Mouse (Mus musculus): ENCODE data around the gene Fdxr. TPM values are rescaled to one million over a fixed set of nuclear protein-coding genes. Genes with fewer than 3 reads are reported as not detected.
A peak's percentile ranks its signal among the peaks of the same experiment; 100 is the strongest.

Gene Fdxr
- polyA plus RNA-seq, 1 experiment, result 12.2 TPM

DNA sequence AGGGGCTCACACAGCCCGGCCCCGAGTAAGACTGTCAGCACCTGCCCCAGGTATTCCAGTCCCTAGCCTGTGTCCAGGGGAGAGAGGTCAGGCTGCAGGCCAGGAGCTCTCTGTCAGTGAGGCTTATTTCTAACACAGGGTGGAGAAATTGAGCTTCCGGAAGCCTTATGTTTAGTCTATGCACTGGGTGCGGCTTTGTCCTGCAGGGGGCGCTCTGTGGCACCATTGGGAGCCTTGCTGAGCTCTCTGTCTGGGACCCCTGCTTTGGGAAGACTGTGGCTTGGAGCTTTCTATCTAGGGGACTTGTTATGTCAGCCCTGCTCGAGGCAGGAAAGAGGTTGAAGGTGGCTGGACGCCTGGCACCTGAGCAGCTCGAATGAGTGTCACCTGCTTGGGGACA is 52.0 kb downstream of the Fdxr start:
- no peak overlapping the region for H3K27ac ChIP-seq (ENCODE audit: insufficient read depth, low read depth, low read length)
- 0 out of 2 replicates have a peak, but pooled peaks cover 1% of the 10 kb centered on the region for H3K36me3 ChIP-seq (ENCODE audit: control insufficient read depth, insufficient read depth, low read length)
- H3K4me3 ChIP-seq (ENCODE audit: low read depth, low read length), result no peak overlapping the region
- WGBS, result 55% methylated on average over 8 of the region's 8 CpGs
- peaks cover under 1% of the 10 kb centered on the region; the same call in 1 of the 2 replicates for H3K4me1 ChIP-seq (ENCODE audit: control insufficient read depth, insufficient read depth, insufficient read length, low read length)
- H3K27me3 ChIP-seq (ENCODE audit: control insufficient read depth, insufficient read depth, low read length), result no peaks in the 10 kb centered on the region
- peak; percentile 64; the same call in 1 of the 2 replicates for TF ChIP-seq CTCF (IDR thresholded peaks at IDR 0.05; ENCODE audit: extremely low read depth, insufficient read length, insufficient replicate concordance, low read depth, low read length)
- TF ChIP-seq POLR2A (IDR thresholded peaks at IDR 0.05; ENCODE audit: low read depth, low read length), result no peak

DNA sequence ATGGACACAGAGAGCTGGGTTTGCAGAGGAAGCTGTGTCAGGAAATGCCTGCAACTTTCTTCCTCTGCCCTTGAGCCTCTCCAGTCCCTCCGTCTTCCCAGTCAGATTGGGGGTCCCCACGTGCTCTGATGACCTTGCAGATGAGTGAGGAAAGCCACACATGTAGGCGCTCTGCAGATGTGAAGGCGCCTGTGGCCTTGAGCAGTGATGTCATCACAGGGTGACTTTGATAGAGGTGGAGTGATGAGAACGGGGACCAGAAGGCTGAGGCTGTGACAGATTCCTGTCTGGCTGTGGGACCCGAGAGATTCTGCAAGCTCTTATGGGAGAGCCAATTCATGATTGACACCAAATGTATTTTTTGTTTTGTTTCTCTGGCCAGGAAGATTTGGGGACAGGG is 53.0 kb downstream of the Fdxr start:
- Histone ChIP-seq H3K4me1 (ENCODE audit: control insufficient read depth, insufficient read depth, insufficient read length, low read length) (peaks cover 9% of the 10 kb centered on the region; the same call in 1 of the 2 replicates), H3K4me3 (ENCODE audit: low read depth, low read length) (no peak overlapping the region), H3K27ac (ENCODE audit: insufficient read depth, low read depth, low read length) (no peak overlapping the region), H3K27me3 (ENCODE audit: control insufficient read depth, insufficient read depth, low read length) (no peaks in the 10 kb centered on the region), H3K36me3 (ENCODE audit: control insufficient read depth, insufficient read depth, low read length) (0 out of 2 replicates have a peak, but pooled peaks cover 1% of the 10 kb centered on the region)
- 75% methylated on average over 6 of the region's 6 CpGs for WGBS
- no peak for TF ChIP-seq CTCF (IDR thresholded peaks at IDR 0.05; ENCODE audit: extremely low read depth, insufficient read length, insufficient replicate concordance, low read depth, low read length)
- no peak for TF ChIP-seq POLR2A (IDR thresholded peaks at IDR 0.05; ENCODE audit: low read depth, low read length)

DNA sequence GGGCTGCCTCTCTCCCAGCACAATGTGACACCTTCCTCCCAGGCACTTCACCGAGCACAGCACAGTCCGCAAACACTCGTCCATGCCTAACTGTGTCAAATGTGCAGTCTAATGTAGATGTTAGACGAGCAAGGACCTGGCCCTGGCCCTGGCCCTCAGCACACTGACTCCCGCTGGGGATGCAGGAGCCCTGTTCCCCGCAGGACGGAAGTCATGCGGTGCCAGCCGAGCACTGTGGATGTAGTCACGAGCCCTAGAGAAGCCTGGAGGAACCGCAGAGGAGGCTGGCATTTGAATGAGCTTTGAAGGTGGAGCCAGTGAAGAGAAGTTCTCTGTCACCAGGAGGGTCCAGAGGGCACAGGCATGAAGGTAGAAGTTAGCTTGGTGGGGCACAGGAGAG is 53.4 kb downstream of the Fdxr start:
- H3K4me3 ChIP-seq (ENCODE audit: low read depth, low read length), result no peak overlapping the region
- no peak overlapping the region for H3K27ac ChIP-seq (ENCODE audit: insufficient read depth, low read depth, low read length)
- WGBS, result 84% methylated on average over 11 of the region's 11 CpGs
- 0 out of 2 replicates have a peak, but pooled peaks cover 1% of the 10 kb centered on the region for H3K36me3 ChIP-seq (ENCODE audit: control insufficient read depth, insufficient read depth, low read length)
- H3K27me3 ChIP-seq (ENCODE audit: control insufficient read depth, insufficient read depth, low read length), result no peaks in the 10 kb centered on the region
- peaks cover 13% of the 10 kb centered on the region; the same call in 1 of the 2 replicates for H3K4me1 ChIP-seq (ENCODE audit: control insufficient read depth, insufficient read depth, insufficient read length, low read length)
- TF ChIP-seq POLR2A (IDR thresholded peaks at IDR 0.05; ENCODE audit: low read depth, low read length) (no peak), CTCF (IDR thresholded peaks at IDR 0.05; ENCODE audit: extremely low read depth, insufficient read length, insufficient replicate concordance, low read depth, low read length) (no peak)

- WGBS, result 73% methylated on average over 5 of the region's 5 CpGs
- no peak overlapping the region for H3K27ac ChIP-seq (ENCODE audit: insufficient read depth, low read depth, low read length)
- H3K4me3 ChIP-seq (ENCODE audit: low read depth, low read length), result no peak overlapping the region
- peaks cover 13% of the 10 kb centered on the region; the same call in 1 of the 2 replicates for H3K4me1 ChIP-seq (ENCODE audit: control insufficient read depth, insufficient read depth, insufficient read length, low read length)
- H3K36me3 ChIP-seq (ENCODE audit: control insufficient read depth, insufficient read depth, low read length), result no peaks in the 10 kb centered on the region
- TF ChIP-seq CTCF (IDR thresholded peaks at IDR 0.05; ENCODE audit: extremely low read depth, insufficient read length, insufficient replicate concordance, low read depth, low read length), result no peak
- TF ChIP-seq POLR2A (IDR thresholded peaks at IDR 0.05; ENCODE audit: low read depth, low read length), result no peak
- no peaks in the 10 kb centered on the region for H3K27me3 ChIP-seq (ENCODE audit: control insufficient read depth, insufficient read depth, low read length)
Measured at GRCm38 (mm10) chr11:115222570-115222969, 54.3 kb downstream of the Fdxr start.

DNA sequence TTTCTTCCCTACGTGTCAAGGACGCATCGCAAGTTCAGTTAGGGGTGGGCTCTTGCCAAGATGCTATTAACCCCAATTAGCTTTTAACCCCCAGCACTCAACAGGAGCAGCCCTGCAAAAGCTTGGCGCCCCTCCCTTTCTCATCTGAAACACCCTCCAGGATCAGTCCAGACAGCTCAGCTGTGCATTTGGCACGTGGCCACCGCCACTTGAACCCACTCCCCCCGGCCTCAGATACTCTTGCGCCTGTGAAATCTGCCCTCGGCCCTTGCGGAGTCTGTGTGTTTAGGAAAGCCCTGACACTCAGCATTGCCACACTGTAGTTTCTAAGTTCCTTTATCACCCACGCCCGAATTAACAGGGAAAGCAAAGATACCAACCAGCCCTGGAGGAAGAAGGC is 54.8 kb downstream of the Fdxr start:
- H3K4me1 ChIP-seq (ENCODE audit: control insufficient read depth, insufficient read depth, insufficient read length, low read length), result peaks cover 13% of the 10 kb centered on the region; the same call in 1 of the 2 replicates
- H3K36me3 ChIP-seq (ENCODE audit: control insufficient read depth, insufficient read depth, low read length), result no peaks in the 10 kb centered on the region
- no peaks in the 10 kb centered on the region for H3K27me3 ChIP-seq (ENCODE audit: control insufficient read depth, insufficient read depth, low read length)
- TF ChIP-seq POLR2A (IDR thresholded peaks at IDR 0.05; ENCODE audit: low read depth, low read length) (no peak), CTCF (IDR thresholded peaks at IDR 0.05; ENCODE audit: extremely low read depth, insufficient read length, insufficient replicate concordance, low read depth, low read length) (no peak)
- H3K4me3 ChIP-seq (ENCODE audit: low read depth, low read length), result no peak overlapping the region
- H3K27ac ChIP-seq (ENCODE audit: insufficient read depth, low read depth, low read length), result no peak overlapping the region
- 65% methylated on average over 12 of the region's 12 CpGs for WGBS

GRCm38 (mm10) chr11:115219685-115220084 is 57.2 kb downstream of the Fdxr start:
- Histone ChIP-seq H3K4me3 (ENCODE audit: low read depth, low read length) (no peak overlapping the region), H3K4me1 (ENCODE audit: control insufficient read depth, insufficient read depth, insufficient read length, low read length) (peaks cover 13% of the 10 kb centered on the region; the same call in 1 of the 2 replicates), H3K27me3 (ENCODE audit: control insufficient read depth, insufficient read depth, low read length) (no peaks in the 10 kb centered on the region), H3K36me3 (ENCODE audit: control insufficient read depth, insufficient read depth, low read length) (no peaks in the 10 kb centered on the region), H3K27ac (ENCODE audit: insufficient read depth, low read depth, low read length) (peak overlapping the region; percentile 4; the same call in 1 of the 2 replicates)
- no peak for TF ChIP-seq POLR2A (IDR thresholded peaks at IDR 0.05; ENCODE audit: low read depth, low read length)
- TF ChIP-seq CTCF (IDR thresholded peaks at IDR 0.05; ENCODE audit: extremely low read depth, insufficient read length, insufficient replicate concordance, low read depth, low read length), result no peak
- WGBS, result 56% methylated on average over 10 of the region's 10 CpGs

DNA sequence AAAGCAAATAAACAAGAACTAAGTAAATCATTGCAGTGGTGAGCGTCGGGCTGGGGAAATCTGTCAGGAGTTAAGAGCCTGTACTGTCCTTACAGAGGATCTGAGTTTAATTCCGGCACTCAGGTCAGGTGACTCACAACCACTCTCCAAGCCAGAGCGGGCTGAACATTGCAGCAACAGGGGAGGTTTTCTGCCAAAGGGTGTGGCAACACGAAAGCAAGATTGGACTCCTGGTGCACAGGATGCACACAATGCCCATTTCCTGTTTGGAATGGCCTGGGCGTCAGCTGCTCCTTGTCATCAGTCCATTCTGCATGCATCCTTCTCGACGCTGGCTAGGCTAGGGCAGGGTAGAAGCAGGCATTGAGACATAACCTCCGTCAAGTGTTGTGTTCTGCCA is 57.6 kb downstream of the Fdxr start:
- Histone ChIP-seq H3K27ac (ENCODE audit: insufficient read depth, low read depth, low read length) (peak overlapping the region; percentile 26), H3K4me3 (ENCODE audit: low read depth, low read length) (no peak overlapping the region), H3K36me3 (ENCODE audit: control insufficient read depth, insufficient read depth, low read length) (no peaks in the 10 kb centered on the region), H3K4me1 (ENCODE audit: control insufficient read depth, insufficient read depth, insufficient read length, low read length) (peaks cover 13% of the 10 kb centered on the region; the same call in 1 of the 2 replicates), H3K27me3 (ENCODE audit: control insufficient read depth, insufficient read depth, low read length) (no peaks in the 10 kb centered on the region)
- 16% methylated on average over 9 of the region's 9 CpGs for WGBS
- TF ChIP-seq POLR2A (IDR thresholded peaks at IDR 0.05; ENCODE audit: low read depth, low read length), result no peak
- no peak for TF ChIP-seq CTCF (IDR thresholded peaks at IDR 0.05; ENCODE audit: extremely low read depth, insufficient read length, insufficient replicate concordance, low read depth, low read length)

Other genes with a start within 250 kb of the Fdxr start
- 0.85 TPM in 1 of 2 replicates, not detected in the other for gene Cd300ld5, start 239.3 kb downstream of the Fdxr start, polyA plus RNA-seq (2012; rRNA removed)
- 1.1 TPM in 2 replicates for gene Cd300ld3, start 228.6 kb downstream of the Fdxr start, polyA plus RNA-seq (2012; rRNA removed)
- 0.22 and 0.52 TPM in 2 replicates for gene Cd300e, start 214.9 kb downstream of the Fdxr start, polyA plus RNA-seq (2012; rRNA removed)
- gene Rab37, start 185.6 kb downstream of the Fdxr start, polyA plus RNA-seq (2012; rRNA removed), result 0.91 and 2.2 TPM in 2 replicates
- gene Cd300lf, start 143.1 kb downstream of the Fdxr start, polyA plus RNA-seq (2012; rRNA removed), result 3.9 and 6.9 TPM in 2 replicates
- gene Slc9a3r1, start 113.7 kb downstream of the Fdxr start, polyA plus RNA-seq (2012; rRNA removed), result 314 and 949 TPM in 2 replicates
- 10.0 and 21.0 TPM in 2 replicates for gene Tmem104, start 89.6 kb downstream of the Fdxr start, polyA plus RNA-seq (2012; rRNA removed)
- 22.7 and 35.6 TPM in 2 replicates for gene Nat9, start 89.2 kb downstream of the Fdxr start, polyA plus RNA-seq (2012; rRNA removed)
- gene Grin2c, start 9.8 kb downstream of the Fdxr start, polyA plus RNA-seq (2012; rRNA removed), result 0.10 and 0.33 TPM in 2 replicates
- 0.71 and 1.4 TPM in 2 replicates for gene Fads6, start 20.6 kb upstream of the Fdxr start, polyA plus RNA-seq (2012; rRNA removed)
- 0.08 and 1.3 TPM in 2 replicates for gene Otop2, start 30.1 kb upstream of the Fdxr start, polyA plus RNA-seq (2012; rRNA removed)
- 0.05 and 0.08 TPM in 2 replicates for gene Ush1g, start 45.0 kb upstream of the Fdxr start, polyA plus RNA-seq (2012; rRNA removed)
- 0.61 and 93.4 TPM in 2 replicates for gene Otop3, start 57.7 kb upstream of the Fdxr start, polyA plus RNA-seq (2012; rRNA removed)
- 30.2 and 37.6 TPM in 2 replicates for gene Hid1, start 90.7 kb upstream of the Fdxr start, polyA plus RNA-seq (2012; rRNA removed)
- gene Cdr2l, start 104.9 kb upstream of the Fdxr start, polyA plus RNA-seq (2012; rRNA removed), result 3.8 and 4.2 TPM in 2 replicates
- gene Mrpl58, start 126.7 kb upstream of the Fdxr start, polyA plus RNA-seq (2012; rRNA removed), result 42.0 and 45.8 TPM in 2 replicates
- gene Atp5h, start 142.9 kb upstream of the Fdxr start, polyA plus RNA-seq (2012; rRNA removed), result 50.8 and 61.5 TPM in 2 replicates
- 13.4 and 27.3 TPM in 2 replicates for gene Kctd2, start 143.1 kb upstream of the Fdxr start, polyA plus RNA-seq (2012; rRNA removed)
- 1.5 and 4.7 TPM in 2 replicates for gene Trim80, start 163.5 kb upstream of the Fdxr start, polyA plus RNA-seq (2012; rRNA removed)
- 98.7 and 220 TPM in 2 replicates for gene Slc16a5, start 185.4 kb upstream of the Fdxr start, polyA plus RNA-seq (2012; rRNA removed)
- gene Armc7, start 198.6 kb upstream of the Fdxr start, polyA plus RNA-seq (2012; rRNA removed), result 13.2 and 16.3 TPM in 2 replicates
- 56.8 and 132 TPM in 2 replicates for gene Nt5c, start 214.8 kb upstream of the Fdxr start, polyA plus RNA-seq (2012; rRNA removed)
- gene Jpt1, start 237.3 kb upstream of the Fdxr start, polyA plus RNA-seq (2012; rRNA removed), result 210 and 430 TPM in 2 replicates

All from small intestine, adult 2 months (tissue).